Mouse (Mus musculus) c-Kit-positive CD71-negative TER-119-negative erythroid progenitor cells, embryonic 14.5 days (primary cell): ENCODE measurements around the gene Tnfrsf13c.
"Not testable (repeated sequence)": the region's sequence is repeated elsewhere in the genome, so short reads cannot be mapped to it uniquely, and the experiment has no call there.

ENCODE experiments used
- DNase-seq: peaks from one replicate; pipeline ENCODE4 v3.0.0-alpha.2; 2013; ENCODE audit warnings: low read depth

The Tnfrsf13c gene

DNA sequence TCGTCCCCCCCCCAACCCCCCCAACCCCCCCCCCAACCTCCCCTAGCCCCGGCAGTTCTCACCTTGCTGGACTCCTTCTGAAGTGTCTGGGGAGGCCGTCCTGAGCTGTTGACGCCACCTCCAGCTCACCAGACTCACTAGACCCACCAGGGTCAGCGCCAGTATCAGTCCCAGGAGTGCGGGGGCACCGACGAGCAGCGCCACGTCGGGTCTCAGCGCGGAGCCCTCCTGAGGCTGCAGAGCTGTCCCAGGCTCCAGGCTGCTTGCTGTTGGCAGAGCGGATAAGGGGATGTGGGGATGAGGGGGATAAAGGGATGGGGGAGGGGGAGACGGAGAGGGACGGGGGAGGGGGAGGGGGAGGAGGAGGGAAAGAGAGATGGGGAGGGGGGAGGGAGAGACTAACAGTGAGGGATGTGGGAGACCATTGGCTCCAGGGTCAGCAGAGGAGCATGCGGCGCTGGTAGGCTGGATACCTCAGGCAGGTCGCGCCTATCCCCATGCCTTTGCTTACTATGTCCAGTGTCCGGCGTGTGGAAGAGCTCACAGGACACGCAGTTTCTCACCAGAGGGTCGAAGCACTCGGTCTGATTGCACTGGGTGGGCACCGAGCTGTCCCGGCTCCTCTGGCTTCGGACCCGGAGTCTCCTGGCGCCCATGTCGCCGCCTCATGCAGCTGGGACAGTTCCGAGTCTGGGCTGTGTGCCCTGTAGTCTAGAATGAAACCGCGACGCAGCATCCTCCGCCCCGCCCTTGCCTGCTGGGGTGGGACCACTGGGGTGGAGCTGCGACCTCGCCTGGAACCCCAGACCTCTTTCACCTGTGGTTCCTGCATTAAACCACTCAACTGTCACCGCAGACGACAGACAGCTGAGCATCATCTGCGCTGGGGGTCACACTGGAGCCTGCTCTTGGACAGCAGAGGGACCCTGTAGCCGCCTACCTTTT is at the start of gene Tnfrsf13c:
Gene Tnfrsf13c (minus strand): TSS at position 713 of the 945 bp plus-strand sequence.
- DNase-seq = no peak

DNA sequence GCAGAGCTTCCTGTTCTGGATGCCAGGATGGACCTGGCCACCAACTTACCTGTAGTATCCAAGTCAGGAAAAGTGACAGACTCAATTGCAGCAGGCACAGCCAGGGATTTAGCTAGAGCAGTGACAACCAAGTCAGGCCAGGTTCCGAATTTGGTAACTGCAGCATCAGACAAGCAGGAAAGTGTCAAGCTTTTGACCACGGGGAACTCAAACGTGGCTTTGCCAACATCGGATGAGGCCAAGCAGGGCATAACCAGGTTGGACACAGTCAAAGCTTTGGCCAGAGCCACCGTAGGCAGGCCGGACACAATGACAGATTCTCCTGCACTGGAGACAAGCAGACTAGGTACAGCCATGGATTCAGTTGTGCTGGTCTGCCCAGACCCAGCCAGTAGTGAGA is 48.1 kb upstream of the Tnfrsf13c start:
- no peak for DNase-seq

DNA sequence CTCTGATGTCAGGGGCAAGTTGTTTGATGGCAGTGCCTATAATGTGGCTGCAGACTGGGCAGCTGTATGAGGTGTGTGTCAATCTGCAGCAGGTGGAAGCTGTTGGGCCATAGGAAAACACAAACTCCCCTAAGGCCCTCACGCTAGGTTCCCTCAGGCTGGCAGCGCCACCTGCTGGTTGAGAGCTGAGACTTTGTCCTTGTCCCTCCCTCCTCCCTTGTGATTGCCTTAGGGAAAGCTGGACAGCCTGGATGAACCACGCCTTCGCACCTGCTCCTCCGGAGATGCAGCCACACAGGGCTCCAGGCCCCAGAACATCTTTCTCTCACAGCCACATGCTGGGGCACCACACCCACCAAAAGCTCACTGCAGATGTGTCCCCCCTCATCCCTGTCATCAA is 47.0 kb upstream of the Tnfrsf13c start:
- peak; percentile 50 for DNase-seq

DNA sequence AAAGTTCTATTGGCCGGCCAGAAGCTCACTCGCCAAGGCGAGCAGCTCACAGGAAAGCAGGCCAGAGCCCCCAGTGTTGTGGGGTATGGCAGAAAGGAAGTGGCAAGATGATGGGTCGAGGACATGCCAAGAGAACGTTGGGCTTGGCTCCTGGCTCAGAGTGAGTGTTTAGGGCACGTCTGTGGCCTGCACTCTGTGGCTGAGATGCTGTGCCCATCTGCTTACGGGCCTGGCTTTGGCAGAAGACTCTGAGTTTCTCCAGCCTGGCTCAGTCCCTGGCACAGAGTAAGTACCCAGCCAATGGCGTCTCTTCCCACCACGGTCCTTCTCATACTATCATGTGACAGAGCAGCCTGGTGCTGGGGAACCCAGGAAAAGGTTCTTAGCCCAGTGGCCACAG is 44.6 kb upstream of the Tnfrsf13c start:
- no peak for DNase-seq

DNA sequence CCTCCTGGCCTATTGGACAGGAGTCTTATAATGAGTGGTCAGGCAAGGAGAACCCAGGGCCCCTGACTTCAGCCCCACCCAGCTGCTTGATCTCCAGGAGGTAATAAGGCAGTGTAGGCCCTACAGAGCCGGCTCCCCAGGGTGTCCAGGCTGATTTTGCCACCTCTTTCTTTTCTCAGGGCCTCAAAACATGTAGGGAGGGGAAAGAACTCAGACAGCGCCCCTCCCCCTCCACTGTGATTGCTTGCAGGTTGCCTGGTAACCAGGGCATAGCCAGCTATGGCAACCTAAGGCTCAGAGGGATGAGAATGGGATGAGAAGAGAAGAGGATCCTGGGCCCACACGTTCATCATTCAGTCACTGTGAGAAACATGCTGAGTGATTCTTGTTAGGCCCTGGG is 44.0 kb upstream of the Tnfrsf13c start:
- no peak for DNase-seq

DNA sequence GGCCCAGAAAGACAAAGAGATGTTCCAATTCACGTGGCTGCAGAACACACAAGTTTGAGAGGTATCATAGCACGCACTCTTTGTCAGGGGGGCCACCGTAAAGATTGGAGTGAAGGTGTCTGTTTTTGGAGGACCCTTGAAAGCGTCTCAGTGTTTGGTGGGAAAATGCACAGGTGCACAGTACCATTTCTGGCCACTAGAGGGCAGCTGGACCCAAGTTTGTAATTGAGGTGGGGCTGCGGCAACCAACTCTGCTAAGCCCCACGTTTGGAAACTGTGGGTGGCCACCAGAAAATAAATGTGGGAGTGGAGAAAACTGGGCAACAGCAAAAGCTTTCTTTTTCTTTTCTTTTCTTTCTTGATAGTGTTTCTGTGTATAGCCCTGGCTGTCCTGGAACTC is 42.2 kb upstream of the Tnfrsf13c start:
- DNase-seq = peak; percentile 37

DNA sequence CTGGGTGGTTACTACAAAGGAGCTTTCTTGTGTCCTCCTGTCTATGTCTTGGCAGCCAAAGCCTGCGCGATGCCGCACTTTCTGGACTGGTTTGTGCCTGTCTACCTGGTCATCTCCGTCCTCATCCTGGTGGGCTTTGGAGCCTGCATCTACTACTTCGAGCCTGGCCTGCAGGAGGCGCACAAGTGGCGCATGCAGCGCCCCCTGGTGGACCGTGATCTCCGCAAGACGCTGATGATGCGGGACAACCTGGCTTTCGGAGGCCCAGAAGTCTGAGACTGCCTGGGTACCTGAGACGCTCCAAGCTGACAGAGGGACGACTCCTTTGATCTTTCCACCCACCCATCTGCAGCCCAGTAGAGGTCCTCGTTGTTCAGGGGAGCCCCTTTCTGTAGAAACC is 35.3 kb upstream of the Tnfrsf13c start:
- peak; percentile 62 for DNase-seq

DNA sequence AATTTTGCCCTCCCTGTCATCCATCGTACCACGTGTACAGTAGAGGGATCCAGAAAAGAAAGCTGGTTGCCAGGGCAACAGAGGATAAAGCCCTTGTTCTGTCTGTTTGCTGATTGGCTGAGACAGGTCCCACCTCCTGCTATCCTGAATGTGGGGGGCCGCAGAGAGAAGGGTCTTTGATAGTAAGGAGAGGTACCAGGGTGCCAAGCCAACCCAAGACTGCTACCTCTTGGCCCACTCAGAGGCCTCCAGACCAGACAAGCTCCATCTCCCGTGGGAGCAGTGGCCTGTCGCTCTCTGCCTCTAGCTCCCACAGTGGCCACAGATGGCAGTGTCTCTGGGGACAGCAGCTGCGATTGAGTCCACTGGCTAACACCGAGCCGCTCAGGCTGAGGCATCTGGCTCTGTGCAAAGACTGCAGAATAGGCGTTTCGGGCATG is 31.8 kb upstream of the Tnfrsf13c start:
- no peak for DNase-seq

DNA sequence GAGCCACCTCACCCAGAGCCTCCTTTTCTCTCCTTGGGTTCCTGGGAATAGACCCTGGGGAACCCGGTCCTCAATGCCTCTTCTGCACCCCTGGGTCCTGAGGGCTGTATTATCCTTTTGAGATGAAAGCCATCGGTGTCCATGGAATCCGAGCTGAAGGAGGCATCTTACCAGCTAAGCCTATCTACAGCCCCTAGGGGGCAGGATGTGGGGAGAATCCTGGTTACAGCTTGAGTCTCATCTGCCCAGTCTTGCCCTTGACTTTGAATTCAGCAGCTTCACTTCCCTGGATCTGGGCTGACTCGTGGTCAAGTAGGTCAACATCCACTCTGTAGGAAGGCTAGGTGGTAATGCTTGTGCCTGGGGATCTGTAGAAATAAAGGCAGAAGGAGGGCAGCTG is 31.1 kb upstream of the Tnfrsf13c start:
- no peak for DNase-seq

DNA sequence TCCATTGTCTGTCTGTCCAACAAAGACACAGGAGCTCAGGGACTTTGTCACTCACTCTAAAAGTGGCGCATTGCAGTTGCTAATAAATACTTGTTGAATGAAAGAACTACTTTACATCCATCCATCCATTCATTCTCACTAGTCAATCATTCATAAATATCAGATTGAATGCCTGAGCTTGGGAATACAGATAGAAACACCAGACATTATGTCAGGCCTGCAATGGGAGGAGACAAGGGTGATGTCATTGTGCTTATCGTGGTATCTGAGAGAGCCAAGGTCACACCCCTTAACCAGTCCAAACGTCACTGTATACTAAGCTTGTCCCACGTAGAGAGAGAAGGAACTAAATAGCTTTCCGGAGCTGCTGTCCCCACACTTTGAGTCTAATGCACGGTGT is 27.9 kb upstream of the Tnfrsf13c start, which contains the start of gene 1500009C09Rik:
Gene 1500009C09Rik (plus strand): TSS at position 301 of the 400 bp plus-strand sequence.
- DNase-seq = no peak

DNA sequence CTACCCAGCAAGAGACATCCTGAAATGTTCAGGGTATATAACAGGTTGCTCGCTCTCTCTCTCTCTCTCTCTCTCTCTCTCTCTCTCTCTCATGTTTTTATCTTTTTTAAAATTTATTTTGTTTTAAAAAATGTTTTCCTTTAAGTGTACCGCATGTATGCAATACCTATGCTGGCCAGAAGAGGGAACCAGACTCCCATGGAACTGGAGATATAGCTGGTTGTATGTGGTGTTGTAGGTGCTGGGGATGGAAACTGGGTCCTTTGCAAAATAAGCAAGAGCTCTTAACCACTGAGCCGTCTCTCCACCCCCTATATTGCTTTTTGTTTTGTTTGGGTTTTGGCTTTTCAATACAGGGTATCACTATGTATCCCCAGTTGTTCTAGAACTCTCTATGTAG is 27.4 kb upstream of the Tnfrsf13c start:
- no peak for DNase-seq

DNA sequence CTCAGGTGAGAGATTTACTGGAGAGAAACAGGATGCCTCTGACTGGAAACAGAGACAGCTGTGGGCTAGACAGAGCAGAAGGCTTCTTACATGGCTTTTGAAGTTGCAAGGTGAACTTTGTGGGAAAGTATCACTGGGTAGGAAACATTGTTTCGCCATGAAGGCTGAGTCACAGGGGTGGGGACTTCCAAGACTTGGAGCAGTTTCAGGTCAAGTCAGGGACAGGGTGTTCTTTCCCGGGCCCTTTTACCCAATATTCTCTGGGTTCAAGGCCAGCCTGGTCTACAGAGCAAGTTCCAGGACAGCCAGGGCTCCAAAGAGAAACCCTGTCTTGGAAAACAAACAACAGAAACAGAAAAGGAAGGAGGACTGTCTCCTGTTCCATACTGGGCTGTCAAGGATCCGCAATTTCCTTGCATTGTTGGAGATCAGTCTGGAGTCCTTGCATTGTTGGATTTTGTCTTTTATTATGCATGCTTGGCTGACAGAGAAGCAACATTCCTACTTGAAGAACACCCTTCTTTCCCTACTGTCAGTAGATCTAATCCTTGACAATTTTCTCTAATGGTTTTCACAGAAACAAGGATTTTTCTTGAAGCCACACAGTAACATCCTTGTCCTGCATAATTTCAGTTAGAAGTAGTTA is 23.1 kb upstream of the Tnfrsf13c start:
- DNase-seq = no peak

DNA sequence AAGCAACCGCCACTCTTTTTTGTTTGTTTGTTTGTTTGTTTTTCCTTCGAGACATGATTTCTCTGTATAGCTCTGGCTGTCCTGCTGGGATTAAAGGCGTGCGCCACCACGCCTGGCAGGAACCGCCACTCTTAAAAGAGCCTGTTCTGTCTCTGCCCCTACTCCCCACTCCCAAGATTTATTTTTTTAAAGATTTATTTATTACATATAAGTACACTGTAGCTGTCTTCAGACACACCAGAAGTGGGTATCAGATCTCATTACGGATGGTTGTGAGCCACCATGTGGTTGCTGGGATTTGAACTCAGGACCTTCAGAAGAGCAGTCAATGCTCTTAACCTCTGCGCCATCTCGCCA is 20.6 kb upstream of the Tnfrsf13c start:
- DNase-seq = not testable (repeated sequence)

DNA sequence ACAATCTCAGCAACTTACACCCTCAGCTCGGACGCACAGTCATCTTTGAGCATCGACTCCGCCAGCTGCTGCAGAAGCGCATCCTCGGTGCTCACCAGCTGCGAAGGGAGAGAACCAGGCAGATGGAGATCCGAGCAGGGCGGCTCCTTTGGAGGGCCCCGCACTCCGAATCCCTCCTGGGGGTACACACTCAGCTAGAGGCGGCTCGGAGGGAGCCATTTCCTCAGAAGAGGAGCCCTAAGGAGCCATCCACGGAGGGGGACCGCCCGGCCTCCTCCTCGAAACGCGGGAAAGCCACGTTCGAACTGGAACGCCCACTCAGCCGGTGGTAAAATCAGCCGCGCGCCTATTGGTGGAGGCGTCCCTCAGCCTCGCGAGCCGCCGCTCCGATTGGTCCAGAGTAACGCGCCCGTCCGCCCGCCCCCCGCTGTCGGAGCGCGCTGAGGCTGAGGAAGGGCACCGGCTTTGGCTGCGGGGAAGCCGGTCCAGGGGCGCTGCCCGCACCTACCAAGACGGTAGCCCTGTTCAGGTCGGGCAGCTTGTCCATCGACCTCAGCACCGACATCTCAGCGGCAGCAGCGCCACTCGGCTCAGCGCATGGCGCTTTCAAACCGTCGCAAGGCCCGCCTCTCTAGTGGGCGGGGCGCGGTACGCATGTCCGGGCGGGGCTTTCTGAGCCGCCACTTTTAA is 20.1 kb upstream of the Tnfrsf13c start, which contains the start of gene Cenpm:
Gene Cenpm (minus strand): TSS at position 634 of the 690 bp plus-strand sequence.
- peak; percentile 81 for DNase-seq

DNA sequence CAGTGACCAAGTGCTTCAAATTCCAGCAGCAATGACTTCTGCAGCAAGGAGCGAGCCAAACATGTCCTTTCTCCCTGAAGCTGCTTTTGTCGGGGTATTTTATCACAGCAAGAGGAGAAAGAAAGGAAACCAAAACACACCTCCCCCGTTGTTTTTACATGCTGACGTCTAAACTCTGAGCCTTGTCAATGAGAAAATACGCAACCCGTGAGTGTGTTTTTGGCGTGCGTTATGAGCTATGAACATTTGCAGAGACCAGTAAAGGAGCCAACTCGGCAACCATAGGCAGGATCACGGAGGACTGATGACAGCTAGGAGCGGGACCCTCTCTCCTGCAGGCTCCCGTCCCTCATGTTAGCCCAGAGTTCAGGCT is 19.6 kb upstream of the Tnfrsf13c start:
- no peak for DNase-seq

DNA sequence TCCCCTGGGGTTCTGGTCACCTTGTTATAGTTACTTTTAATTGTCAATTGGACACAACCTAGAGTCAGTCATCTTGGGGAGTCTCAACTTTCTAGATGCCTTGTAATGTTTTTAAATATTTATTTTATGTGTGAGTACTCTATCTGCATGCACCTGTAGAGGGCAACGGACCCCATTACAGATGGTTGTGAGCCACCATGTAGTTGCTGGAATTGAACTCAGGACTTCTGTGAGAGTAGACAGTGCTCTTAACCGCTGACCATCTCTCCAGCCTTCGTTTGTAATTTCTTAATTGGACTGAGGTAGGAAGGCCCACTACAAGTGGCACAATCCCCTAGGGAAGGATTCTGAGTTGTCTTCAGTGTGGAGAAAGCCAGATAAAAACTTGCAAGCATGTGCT is 19.1 kb upstream of the Tnfrsf13c start:
- DNase-seq = no peak

DNA sequence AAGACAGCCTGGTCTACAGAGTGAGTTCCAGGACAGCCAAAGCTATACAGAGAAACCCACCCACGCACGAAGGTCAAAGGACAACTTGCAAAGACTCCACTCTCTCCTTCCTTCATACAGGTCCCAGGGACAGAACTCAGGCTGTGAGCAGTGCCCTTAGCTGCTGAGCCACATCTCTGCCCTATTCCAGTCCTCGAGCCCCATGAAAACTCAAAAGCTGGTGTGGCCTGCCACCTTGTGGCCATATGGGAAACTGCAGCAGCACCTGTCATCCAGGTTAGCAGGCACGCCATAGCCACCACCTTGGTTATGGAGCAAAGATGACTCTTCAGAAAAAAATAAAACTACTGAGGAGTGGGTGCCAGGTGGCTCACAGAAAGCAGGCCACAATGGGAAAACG is 12.4 kb upstream of the Tnfrsf13c start:
- peak; percentile 64 for DNase-seq

DNA sequence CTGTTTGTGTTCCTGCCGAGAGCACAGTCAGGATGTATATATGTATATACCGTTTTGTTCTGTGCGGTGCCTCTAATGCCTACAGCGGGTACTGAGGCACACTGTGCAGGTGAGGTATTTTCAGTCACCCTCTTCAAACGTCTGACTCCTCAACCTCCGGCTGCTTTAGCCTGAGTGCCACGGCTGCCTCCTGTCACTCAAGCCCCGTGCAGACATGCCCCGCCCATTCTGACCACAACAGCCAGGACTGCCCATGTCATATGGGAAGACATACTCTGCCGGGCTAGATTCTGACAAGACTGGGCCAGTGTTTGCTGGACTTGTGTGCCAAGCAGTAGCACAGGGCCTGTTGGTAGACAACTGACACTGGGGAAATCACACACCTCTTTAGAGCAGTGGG is 11.5 kb upstream of the Tnfrsf13c start:
- DNase-seq = no peak

DNA sequence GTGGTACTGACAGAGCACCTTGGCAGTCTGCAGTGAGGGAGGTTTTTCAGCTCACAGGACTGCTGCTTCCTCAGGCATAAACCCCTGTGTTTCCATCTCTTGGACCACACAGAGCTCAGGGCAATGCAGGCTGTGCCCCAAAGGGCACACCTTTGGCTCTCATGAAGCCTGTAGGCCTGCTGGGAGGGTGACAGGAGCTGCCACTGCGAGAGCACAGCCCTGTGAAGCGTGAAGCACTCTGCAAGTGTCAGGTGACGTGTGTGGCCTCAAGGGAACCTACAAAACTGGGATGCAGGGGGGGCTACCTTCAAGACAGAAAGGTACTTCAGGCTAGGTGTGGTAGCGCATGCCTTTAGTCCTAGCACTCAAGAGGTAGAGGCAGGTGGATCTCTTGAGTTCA is 8.5 kb upstream of the Tnfrsf13c start:
- no peak for DNase-seq

DNA sequence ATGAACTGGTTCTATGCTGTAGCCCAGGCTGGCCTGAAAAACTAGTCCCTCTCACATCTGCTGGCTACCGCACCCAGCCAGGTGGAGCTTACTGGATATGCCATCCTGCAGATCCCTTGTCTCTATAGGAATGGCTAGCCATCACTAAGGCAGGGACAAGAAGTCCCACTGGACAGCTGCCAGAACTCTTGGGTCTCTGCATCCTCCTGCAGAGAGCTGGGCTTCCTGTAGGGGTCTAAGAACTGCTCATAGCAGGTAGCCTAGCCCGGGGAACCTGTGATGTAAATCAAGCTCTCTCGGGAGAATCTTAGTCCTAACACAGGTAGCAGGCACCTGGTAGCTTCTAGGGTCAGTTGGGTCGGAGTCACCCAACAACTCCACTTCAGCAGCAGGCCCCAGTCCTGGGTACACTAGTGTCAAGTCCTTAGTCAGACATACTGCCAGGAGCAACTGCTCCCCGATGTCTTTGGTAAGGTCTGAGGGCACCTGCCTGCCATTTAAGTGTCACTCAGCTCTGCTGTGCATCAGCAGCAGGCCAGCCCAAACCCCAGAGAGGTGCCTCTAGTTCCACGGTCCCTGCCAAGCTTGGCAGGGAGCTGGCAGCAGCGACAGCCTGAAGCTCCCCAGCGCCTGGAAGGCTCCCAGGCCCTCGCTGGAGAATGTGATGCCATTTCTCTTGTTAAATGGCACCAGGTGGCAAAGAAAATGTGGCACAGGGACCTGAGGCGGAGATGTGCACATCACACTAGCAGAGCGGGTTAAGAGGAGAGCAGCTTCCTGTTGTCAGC is 7.6 kb upstream of the Tnfrsf13c start:
- DNase-seq = no peak

DNA sequence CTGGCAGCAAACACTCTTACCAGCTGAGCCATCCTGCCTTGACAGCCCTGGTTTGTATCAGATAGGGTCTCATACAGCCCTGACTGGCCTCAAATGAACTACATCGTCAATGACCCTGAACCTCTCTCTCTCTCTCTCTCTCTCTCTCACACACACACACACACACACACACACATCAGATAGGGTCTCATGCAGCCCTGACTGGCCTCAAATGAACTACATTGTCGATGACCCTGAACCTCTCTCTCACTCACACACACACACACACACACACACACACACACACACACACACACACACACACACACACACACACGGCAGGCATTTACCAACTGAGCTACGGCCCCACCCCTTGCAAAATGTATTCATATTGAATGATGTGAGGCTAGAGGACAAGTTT is 6.9 kb upstream of the Tnfrsf13c start:
- no peak for DNase-seq

DNA sequence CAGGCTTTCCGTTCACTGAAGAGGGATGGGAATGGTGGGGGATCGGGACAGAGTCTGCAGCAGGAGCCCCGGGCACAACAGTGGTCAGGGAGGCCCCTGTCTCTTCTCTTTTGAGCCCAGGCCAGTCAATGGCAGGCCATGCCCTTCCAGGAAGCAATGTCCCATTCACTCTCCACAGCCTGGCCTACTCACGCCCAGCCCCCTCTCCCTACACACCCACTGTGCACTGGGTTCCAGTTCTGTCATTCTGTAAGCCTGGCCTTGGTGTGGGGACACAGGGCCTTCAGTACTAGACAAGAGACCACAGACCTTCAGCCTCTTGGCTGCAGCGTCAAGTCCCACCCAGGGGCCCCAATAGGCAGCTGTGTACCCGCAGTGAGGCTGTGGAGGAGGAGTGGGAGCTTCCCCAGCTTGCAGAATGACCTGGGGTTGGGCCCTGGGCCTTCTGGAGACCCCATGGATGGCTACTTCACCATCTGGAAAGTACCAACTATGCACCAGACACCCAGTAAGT is 6.0 kb upstream of the Tnfrsf13c start:
- DNase-seq = no peak
